Mouse (Mus musculus) CD4-positive naive resting alpha-beta T cell, adult 57 days (primary cell): ENCODE data around the gene Olfr310. TPM values are rescaled to one million over a fixed set of nuclear protein-coding genes. Genes with fewer than 3 reads are reported as not detected.

ENCODE experiments used
- total RNA-seq: library from RNA; stranded (reverse); gene quantifications from one replicate; pipeline ENCODE4 v1.2.4, GENCODE M21; 2023

Olfr310 gene
- total RNA-seq: not detected

GRCm38 (mm10) chr7:86277072-86277471 is at the start of gene Olfr310:
Gene Olfr310, minus strand, starts transcription at chr7:86277172.

DNA sequence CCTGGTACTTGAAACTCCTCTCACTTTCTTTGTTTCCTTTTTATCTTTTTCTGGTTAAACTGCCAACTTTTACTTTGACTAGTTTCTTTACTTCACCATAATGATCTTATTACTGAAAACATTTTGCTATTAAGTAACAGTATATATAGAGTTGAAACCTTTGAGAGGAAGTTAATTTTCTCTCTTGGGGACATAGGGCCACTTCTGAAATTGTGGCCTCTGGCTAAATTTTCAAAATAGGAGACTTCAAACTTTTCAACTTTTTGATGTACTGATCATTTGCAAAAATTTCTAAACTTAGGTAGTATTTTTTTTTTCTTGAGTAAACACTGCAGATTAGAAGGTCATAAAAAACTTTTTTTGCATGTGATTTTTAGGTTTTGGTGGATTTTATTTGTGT is 48.6 kb upstream of the Olfr310 start, which contains the start of gene Olfr308:
Gene Olfr308, minus strand, starts transcription at position 101 of the 400 bp plus-strand sequence.

DNA sequence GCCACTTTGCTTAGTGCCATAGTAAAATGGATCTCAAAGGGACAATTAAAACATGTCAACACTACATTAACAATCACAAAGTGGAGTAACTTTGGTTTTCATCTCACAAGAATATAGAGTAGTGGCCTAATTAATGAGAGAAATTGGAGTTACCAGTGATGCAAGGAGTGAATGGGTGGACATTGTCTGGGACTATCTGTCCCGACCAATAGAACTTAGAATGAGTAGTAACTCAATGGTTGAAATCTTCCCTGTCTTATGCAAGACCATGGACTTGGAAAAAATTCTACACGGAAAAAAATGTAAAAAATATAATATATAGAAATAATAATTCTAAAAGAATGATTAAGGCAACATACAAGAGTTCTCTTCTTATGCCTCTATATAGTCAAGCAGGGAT is 36.6 kb upstream of the Olfr310 start, which contains the start of gene Olfr309:
Gene Olfr309, minus strand, starts transcription at position 101 of the 400 bp plus-strand sequence.

GRCm38 (mm10) chr7:86246208-86246607 is 30.8 kb downstream of the Olfr310 start, which contains the start of gene Vmn2r76:
Gene Vmn2r76, minus strand, starts transcription at chr7:86246308.

Other genes with a start within 250 kb of the Olfr310 start
- not detected for gene Vmn2r75, start 105.4 kb downstream of the Olfr310 start, total RNA-seq
- gene Vmn2r76, start 30.9 kb downstream of the Olfr310 start, total RNA-seq: not detected
- not detected for gene Olfr309, start 36.5 kb upstream of the Olfr310 start, total RNA-seq
- gene Olfr308, start 48.5 kb upstream of the Olfr310 start, total RNA-seq: not detected
- gene Olfr307, start 60.4 kb upstream of the Olfr310 start, total RNA-seq: not detected
- not detected for gene Olfr305, start 89.8 kb upstream of the Olfr310 start, total RNA-seq
- gene Olfr304, start 109.5 kb upstream of the Olfr310 start, total RNA-seq: not detected
- gene Olfr303, start 120.6 kb upstream of the Olfr310 start, total RNA-seq: not detected
- gene Olfr301, start 126.7 kb upstream of the Olfr310 start, total RNA-seq: not detected
- not detected for gene Olfr299, start 182.7 kb upstream of the Olfr310 start, total RNA-seq
- gene Olfr298, start 215.3 kb upstream of the Olfr310 start, total RNA-seq: not detected
- not detected for gene Olfr297, start 242.8 kb upstream of the Olfr310 start, total RNA-seq